Mouse (Mus musculus) intestine, postnatal 0 days (tissue): ENCODE data around the gene Kitl. TPM values are rescaled to one million over a fixed set of nuclear protein-coding genes. Genes with fewer than 3 reads are reported as not detected.

ENCODE experiments used
- ATAC-seq: fragments of 200-750 bp; cut with Nextera tagmentation; 2 replicates; pipeline ENCODE4 v1.8.0; 2017; ENCODE audit warnings: mild to moderate bottlenecking, moderate TSS enrichment, moderate library complexity
- H3K27ac ChIP-seq: fragments of 300-500 bp; sonication (generic); 2 replicates; pipeline ENCODE4 v1.5.1; 2014; ENCODE audit warnings: mild to moderate bottlenecking, low read depth, low read length, moderate library complexity
- H3K27me3 ChIP-seq: fragments of 300-500 bp; sonication (generic); replicated peaks from 2 replicates; pipeline ENCODE4 v1.6.1; 2014; ENCODE audit warnings: low read length, mixed read lengths; ENCODE audit not compliant: control insufficient read depth, insufficient read depth
- H3K36me3 ChIP-seq: fragments of 300-500 bp; sonication (generic); 2 replicates; pipeline ENCODE4 v1.6.1; 2014; ENCODE audit warnings: mild to moderate bottlenecking, moderate library complexity; ENCODE audit not compliant: control insufficient read depth, insufficient read depth
- H3K4me1 ChIP-seq: fragments of 300-500 bp; sonication (generic); replicated peaks from 2 replicates; pipeline ENCODE4 v1.6.1; 2014; ENCODE audit warnings: antibody characterized with exemption, low read length, mixed read lengths; ENCODE audit not compliant: control insufficient read depth, insufficient read depth
- H3K4me2 ChIP-seq: fragments of 300-500 bp; sonication (generic); replicated peaks from 2 replicates; pipeline ENCODE4 v1.6.1; 2014; ENCODE audit warnings: low read depth, mild to moderate bottlenecking, moderate library complexity
- H3K4me3 ChIP-seq: fragments of 300-500 bp; sonication (generic); 2 replicates; pipeline ENCODE4 v1.5.1; 2014; ENCODE audit warnings: low read depth, low read length
- H3K9ac ChIP-seq: fragments of 300-500 bp; sonication (generic); 2 replicates; pipeline ENCODE4 v1.6.1; 2014; ENCODE audit warnings: mild to moderate bottlenecking, low read depth, low read length
- H3K9me3 ChIP-seq: fragments of 300-500 bp; sonication (generic); 2 replicates; pipeline ENCODE4 v1.6.1; 2016; ENCODE audit warnings: mixed run types; ENCODE audit not compliant: control insufficient read depth
- CTCF ChIP-seq: sonication (generic); IDR thresholded peaks from 2 replicates; pipeline ENCODE4 v1.5.1; 2016; ENCODE audit warnings: low read depth, mild to moderate bottlenecking, control low read depth, antibody characterized with exemption, moderate library complexity
- WGBS: fragments of 180-500 bp; shearing (Covaris S2); extraction: QIAGEN DNeasy Blood & Tissue Kit; methylation state at CpG from one replicate; pipeline ENCODE4 v1.1.7; 2014; 5-methylcytosine and 5-hydroxymethylcytosine counted together
- microRNA-seq: library from miRNA; unstranded; fragments of <30 nt; microRNA quantifications from one replicate; pipeline ENCODE4, GENCODE M21; 2016
- polyA plus RNA-seq: library from polyadenylated mRNA; unstranded; fragments of >200 nt; fragmentation: Nextera tagmentation; extraction: Ambion mirVana; gene quantifications from 2 replicates; pipeline ENCODE4 v1.2.1, GENCODE M21; 2015

Gene Kitl
- polyA plus RNA-seq, 1 experiment from 2014 or later = 15.8 TPM

DNA sequence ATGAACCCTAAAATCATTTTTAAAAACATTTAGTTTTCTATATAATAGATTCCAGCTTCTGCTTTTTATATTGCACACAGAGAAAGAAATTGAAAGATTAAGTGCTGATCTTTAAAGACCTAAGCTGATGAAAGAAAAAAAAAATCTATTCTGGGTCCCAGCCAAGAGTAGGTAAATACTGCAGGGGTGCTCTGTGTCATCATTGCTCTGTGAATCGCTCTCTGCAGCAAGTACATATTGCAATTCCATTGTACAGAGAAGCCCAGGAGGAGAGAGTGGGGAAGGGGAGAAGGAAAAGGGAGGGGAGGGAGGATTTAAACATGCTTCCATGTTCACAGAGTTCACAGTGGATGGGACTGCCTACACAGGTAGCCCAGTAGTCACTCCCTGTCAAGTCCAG is 116.9 kb downstream of the Kitl start:
- Histone ChIP-seq H3K9ac (no peak overlapping the region), H3K27ac (no peak overlapping the region), H3K9me3 (no peaks in the 10 kb centered on the region), H3K4me2 (no peak overlapping the region), H3K4me1 (no peaks in the 10 kb centered on the region), H3K36me3 (no peaks in the 10 kb centered on the region), H3K27me3 (no peaks in the 10 kb centered on the region), H3K4me3 (no peak overlapping the region)
- 61% methylated on average over 1 of the region's 1 CpGs for WGBS
- TF ChIP-seq CTCF = no peak
- no peak for ATAC-seq

DNA sequence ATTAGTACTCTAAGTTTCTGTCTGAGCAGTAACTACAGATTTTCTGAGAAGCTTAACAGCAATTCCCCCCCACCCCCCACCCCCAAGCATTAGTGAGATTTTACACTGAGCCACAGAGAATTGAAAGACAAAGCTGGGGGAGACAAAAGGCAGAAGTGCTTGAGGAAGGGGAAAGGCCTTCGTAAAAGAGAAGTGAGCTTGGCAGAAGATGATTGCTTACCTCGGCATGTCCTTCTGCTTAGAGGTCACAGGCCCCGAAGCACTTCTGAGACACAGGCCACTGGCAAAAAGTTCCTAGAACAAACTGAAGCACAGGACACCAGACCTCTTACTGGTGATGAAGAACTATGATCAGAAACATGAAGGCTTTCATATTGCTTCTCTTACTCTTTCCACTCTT is 123.1 kb downstream of the Kitl start:
- no peak overlapping the region for H3K27ac ChIP-seq
- H3K9me3 ChIP-seq = no peaks in the 10 kb centered on the region
- no peak for TF ChIP-seq CTCF
- H3K4me2 ChIP-seq = no peak overlapping the region
- 85% methylated on average over 3 of the region's 3 CpGs for whole genome bisulfite sequencing
- no peaks in the 10 kb centered on the region for H3K27me3 ChIP-seq
- no peak for ATAC-seq
- H3K36me3 ChIP-seq = no peaks in the 10 kb centered on the region
- H3K4me1 ChIP-seq = no peaks in the 10 kb centered on the region
- H3K9ac ChIP-seq = no peak overlapping the region
- no peak overlapping the region for H3K4me3 ChIP-seq

DNA sequence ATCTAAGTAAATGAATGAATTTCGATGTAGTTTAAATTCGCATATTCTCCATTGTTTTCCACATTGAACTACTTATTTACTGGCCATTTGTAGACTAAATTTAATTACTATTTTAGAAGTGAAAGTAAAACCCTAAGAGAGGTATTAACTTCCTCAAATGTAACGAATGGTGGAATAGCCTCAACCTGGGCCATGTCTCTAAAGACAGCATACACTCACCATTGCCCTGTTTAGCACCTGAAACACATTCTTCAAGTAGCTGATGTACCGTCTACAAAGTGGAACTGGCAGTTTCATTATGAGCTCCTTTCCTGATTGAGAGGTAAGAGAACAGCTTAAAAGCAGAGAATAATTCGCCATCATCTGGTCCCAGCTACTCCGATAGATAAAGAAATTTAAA is 132.7 kb downstream of the Kitl start:
- TF ChIP-seq CTCF = no peak
- WGBS = 90% methylated on average over 6 of the region's 6 CpGs
- no peaks in the 10 kb centered on the region for H3K4me1 ChIP-seq
- ATAC-seq = no peak
- no peak overlapping the region for H3K4me3 ChIP-seq
- H3K9ac ChIP-seq = no peak overlapping the region
- no peak overlapping the region for H3K4me2 ChIP-seq
- no peaks in the 10 kb centered on the region for H3K27me3 ChIP-seq
- H3K27ac ChIP-seq = no peak overlapping the region
- H3K36me3 ChIP-seq = no peaks in the 10 kb centered on the region
- no peaks in the 10 kb centered on the region for H3K9me3 ChIP-seq

Small RNA genes lying within 50 kb of the gene (microRNA-seq; reads per million reads assigned to microRNA genes)
- gene Gm22918 (not detected), gene Gm25287 (not detected)
